Mouse (Mus musculus): ENCODE measurements around the gene Rbbp4.

DNA sequence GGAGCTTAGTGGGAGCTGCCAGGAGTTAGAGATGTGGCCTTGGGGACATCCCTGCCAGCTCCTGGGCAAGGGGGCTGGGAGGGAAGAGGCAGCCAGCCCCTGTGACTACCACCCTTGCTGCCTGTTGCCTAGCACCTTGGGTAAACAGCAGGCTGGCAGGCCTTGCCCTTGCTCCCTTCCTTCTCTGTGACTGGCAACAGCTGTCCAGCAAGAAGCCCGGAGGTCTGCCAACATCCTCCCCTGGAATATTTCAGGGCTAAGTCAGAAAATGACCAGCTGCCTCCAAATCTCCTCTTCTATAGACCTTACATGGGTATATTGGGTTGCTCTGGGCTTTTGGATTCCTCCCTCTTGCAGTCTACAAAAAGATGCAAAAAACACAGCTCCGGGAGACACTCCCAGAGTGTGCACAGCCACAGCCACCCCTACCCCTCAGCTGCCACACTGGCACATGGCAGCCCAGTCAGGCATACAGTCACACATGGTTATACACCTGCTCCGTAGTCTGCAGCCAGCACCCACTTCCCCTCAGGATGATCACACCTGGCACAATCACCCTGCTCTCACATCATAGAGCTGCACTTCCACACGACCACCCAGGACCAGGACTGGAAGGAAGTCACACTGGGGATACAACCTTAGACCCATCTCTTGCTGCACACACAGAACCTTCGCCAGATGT, 49.0 kb downstream of the Rbbp4 start:
- no peak for TF ChIP-seq CTCF (IDR thresholded peaks at IDR 0.05; ENCODE audit: control insufficient read depth, insufficient read depth, insufficient read length)
- TF ChIP-seq USF1 (IDR thresholded peaks at IDR 0.05; ENCODE audit: low read depth), result no peak
- no peak for TF ChIP-seq CEBPB (IDR thresholded peaks at IDR 0.05; ENCODE audit: low read depth)

Measured in C2C12 (cell line).